Mouse (Mus musculus): ENCODE results near the gene Elp1. TPM values are rescaled to one million over a fixed set of nuclear protein-coding genes. Genes with fewer than 3 reads are reported as not detected.

The Elp1 gene
- polyA plus RNA-seq, 1 experiment = 16.0 TPM

DNA sequence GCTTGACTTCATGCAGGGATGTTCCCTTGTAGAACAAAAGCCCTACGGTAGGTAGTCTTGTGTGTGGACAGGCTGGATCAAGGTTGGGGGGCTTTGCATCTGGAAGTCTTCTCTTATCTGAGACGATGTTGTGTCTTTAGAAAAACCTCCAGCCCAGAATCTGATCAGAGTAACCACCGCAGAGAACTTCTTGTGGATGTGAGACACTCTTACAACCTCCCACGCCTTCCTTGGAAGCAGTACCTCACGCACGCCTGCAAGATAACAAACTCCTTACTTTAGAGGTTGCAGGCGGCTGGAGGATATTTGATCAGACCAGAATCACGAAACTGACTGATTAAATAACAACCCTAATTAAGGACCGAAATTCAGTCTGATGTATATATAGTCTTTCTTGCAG lies 81.7 kb downstream of the Elp1 start:
- H3K4me3 ChIP-seq (replicated peaks; ENCODE audit: extremely low read depth, low read depth, low read length) = no peak overlapping the region
- no peaks in the 10 kb centered on the region for H3K4me1 ChIP-seq (ENCODE audit: control insufficient read depth, insufficient read depth, low read length)
- TF ChIP-seq POLR2A (IDR thresholded peaks at IDR 0.05; ENCODE audit: borderline replicate concordance, extremely low read depth, low read depth, low read length) (no peak), CTCF (IDR thresholded peaks at IDR 0.05; ENCODE audit: insufficient read depth, low read length) (no peak)
- 75% methylated on average over 9 of the region's 9 CpGs for WGBS
- no peak for DNase-seq

DNA sequence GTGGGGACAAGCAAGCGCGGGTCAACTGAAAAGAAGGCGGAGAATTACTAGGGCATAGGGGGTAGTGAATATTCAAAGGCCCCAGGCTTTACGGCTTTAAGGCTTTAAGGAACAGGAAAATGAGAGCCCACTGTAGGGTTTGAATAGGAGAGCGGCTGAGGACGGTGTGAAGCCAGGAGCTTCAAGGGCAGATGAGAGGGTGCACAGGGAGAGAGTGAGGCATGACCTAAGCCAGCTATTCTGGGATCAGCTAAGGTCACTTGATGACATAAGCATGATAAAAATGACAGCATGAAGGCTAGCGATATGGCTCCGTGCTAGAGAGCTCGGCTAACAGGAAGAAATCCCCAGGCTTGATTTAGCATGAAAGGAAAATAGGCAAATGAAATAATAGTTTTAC lies 82.7 kb downstream of the Elp1 start:
- WGBS = 61% methylated on average over 9 of the region's 9 CpGs
- DNase-seq = no peak
- TF ChIP-seq CTCF (IDR thresholded peaks at IDR 0.05; ENCODE audit: insufficient read depth, low read length) = no peak
- TF ChIP-seq POLR2A (IDR thresholded peaks at IDR 0.05; ENCODE audit: borderline replicate concordance, extremely low read depth, low read depth, low read length) = no peak
- Histone ChIP-seq H3K4me1 (ENCODE audit: control insufficient read depth, insufficient read depth, low read length) (no peaks in the 10 kb centered on the region), H3K4me3 (replicated peaks; ENCODE audit: extremely low read depth, low read depth, low read length) (no peak overlapping the region)

DNA sequence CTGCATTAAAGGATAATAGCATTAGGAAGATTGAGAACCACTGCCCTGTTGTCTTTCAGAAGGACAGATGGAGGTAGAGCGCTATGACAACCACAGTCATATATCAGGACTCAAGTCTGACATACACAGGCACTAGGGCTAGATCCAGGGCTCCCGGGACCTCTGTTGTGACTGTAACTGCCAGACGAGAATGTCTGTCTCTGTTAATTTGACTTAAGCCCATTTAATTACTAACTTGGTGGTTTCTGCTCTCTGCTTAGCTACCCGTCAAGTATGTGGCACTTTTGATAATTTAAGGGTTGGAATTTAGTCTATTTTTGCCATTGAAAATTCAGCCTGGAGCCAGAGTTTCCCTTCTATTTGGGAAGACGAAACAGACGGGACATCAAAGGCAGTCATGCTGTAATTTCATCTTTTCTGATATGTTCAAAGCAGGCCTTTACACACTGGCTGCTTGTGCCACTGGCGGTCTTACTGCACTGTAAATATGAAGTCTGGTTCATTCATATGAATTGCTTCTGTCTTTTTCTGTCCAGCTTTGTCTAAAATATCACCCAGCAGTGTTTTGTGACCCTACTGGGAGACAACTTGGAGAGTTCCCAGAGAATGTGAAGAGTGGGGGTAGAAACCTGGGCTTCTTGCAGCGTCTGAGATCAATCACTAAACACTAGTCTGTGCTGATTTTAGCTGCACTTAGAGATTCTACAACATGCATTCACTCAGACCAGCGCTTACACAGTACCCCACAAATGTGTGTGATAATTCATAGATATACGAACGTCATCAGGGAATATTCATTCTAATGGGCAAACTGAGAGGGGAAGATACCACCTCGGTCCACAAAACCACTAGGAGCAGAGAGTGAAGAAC lies 83.3 kb downstream of the Elp1 start:
- WGBS = 63% methylated on average over 12 of the region's 12 CpGs
- no peak for TF ChIP-seq CTCF (IDR thresholded peaks at IDR 0.05; ENCODE audit: insufficient read depth, low read length)
- DNase-seq = no peak
- H3K4me3 ChIP-seq (replicated peaks; ENCODE audit: extremely low read depth, low read depth, low read length) = no peak overlapping the region
- no peaks in the 10 kb centered on the region for H3K4me1 ChIP-seq (ENCODE audit: control insufficient read depth, insufficient read depth, low read length)

DNA sequence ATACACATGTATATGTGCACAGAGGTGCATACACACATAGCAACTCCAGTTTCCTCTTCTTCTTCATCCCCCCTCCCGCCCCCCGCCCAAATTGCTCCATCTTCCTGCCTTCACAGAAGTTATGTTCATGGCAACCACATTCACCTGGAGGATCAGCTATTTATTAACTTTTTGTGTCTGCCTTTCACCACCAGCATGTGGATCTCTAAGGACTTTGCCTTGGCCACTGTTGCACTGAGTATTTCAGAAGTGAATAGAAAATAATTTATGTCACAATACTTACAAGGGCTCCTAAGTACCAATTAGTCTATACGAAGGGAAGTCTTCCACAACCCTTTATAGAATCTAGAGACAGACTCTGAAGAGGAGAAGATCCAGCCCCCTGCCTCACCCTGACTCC lies 84.2 kb downstream of the Elp1 start:
- WGBS = 86% methylated on average over 3 of the region's 3 CpGs
- no peak for TF ChIP-seq CTCF (IDR thresholded peaks at IDR 0.05; ENCODE audit: insufficient read depth, low read length)
- no peak for TF ChIP-seq POLR2A (IDR thresholded peaks at IDR 0.05; ENCODE audit: borderline replicate concordance, extremely low read depth, low read depth, low read length)
- no peak for DNase-seq
- Histone ChIP-seq H3K4me1 (ENCODE audit: control insufficient read depth, insufficient read depth, low read length) (no peaks in the 10 kb centered on the region), H3K4me3 (replicated peaks; ENCODE audit: extremely low read depth, low read depth, low read length) (no peak overlapping the region)

DNA sequence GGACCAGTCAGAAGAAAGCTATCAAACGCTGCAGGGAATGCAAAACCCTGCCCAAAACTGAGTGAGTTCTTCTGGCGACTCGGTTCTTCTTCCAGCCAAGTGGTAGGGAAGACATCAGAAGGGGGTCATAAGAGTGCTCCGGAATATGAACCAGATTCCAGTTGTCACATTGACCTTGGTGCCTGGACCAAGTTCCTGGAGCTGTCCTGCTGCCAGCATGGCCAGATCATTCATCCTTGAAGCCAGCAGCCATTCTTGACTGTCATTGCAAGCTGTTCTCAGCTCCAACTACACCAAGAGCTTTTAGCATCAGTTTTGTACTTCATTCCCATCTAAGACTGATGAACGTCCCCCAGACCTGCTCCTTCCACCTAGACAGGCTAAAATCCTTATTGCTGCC lies 85.3 kb downstream of the Elp1 start:
- TF ChIP-seq CTCF (IDR thresholded peaks at IDR 0.05; ENCODE audit: insufficient read depth, low read length) (no peak), POLR2A (IDR thresholded peaks at IDR 0.05; ENCODE audit: borderline replicate concordance, extremely low read depth, low read depth, low read length) (no peak)
- no peak for DNase-seq
- 40% methylated on average over 5 of the region's 5 CpGs for WGBS
- no peak overlapping the region for H3K4me3 ChIP-seq (replicated peaks; ENCODE audit: extremely low read depth, low read depth, low read length)
- no peaks in the 10 kb centered on the region for H3K4me1 ChIP-seq (ENCODE audit: control insufficient read depth, insufficient read depth, low read length)

- TF ChIP-seq POLR2A (IDR thresholded peaks at IDR 0.05; ENCODE audit: borderline replicate concordance, extremely low read depth, low read depth, low read length) (no peak), CTCF (IDR thresholded peaks at IDR 0.05; ENCODE audit: insufficient read depth, low read length) (no peak)
- 93% methylated on average over 3 of the region's 3 CpGs for WGBS
- DNase-seq = no peak
- no peak overlapping the region for H3K4me3 ChIP-seq (replicated peaks; ENCODE audit: extremely low read depth, low read depth, low read length)
- H3K4me1 ChIP-seq (ENCODE audit: control insufficient read depth, insufficient read depth, low read length) = no peaks in the 10 kb centered on the region
Observed at GRCm38 (mm10) chr4:56713155-56713554, 89.0 kb downstream of the Elp1 start.

DNA sequence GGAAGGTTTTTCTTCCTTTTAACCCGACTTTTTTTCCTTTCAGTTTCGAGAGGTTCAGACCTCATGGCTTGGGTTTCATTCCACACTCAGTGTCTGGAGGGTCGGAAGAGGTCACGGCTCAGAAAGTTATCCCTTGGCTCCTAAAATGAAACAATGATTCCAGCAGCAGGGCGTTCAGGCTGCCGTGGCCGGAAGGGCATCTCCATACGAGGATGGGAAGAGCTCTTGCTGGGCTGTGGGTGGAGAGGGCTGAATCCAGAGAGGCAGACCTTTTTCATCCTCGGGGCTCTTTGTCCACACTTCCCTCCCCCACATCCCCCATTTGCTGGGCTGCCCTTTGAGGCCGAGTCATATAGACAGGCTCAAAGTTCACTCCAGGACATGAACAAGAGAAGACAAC lies 99.9 kb downstream of the Elp1 start:
- no peak for DNase-seq
- WGBS = 28% methylated on average over 10 of the region's 10 CpGs
- no peak for TF ChIP-seq CTCF (IDR thresholded peaks at IDR 0.05; ENCODE audit: insufficient read depth, low read length)
- TF ChIP-seq POLR2A (IDR thresholded peaks at IDR 0.05; ENCODE audit: borderline replicate concordance, extremely low read depth, low read depth, low read length) = no peak
- Histone ChIP-seq H3K4me1 (ENCODE audit: control insufficient read depth, insufficient read depth, low read length) (no peaks in the 10 kb centered on the region), H3K4me3 (replicated peaks; ENCODE audit: extremely low read depth, low read depth, low read length) (no peak overlapping the region)

Other genes with a start within 250 kb of the Elp1 start
- gene Gm26657, start 62.3 kb downstream of the Elp1 start, polyA plus RNA-seq (2012; rRNA removed) = not detected in 2 replicates
- 0.27 and 0.28 TPM in 2 replicates for gene Actl7b, start 60.9 kb downstream of the Elp1 start, polyA plus RNA-seq (2012; rRNA removed)
- gene Actl7a, start 58.9 kb downstream of the Elp1 start, polyA plus RNA-seq (2012; rRNA removed) = 0.09 TPM in 1 of 2 replicates, not detected in the other
- gene Fam206a, start within 50 bp of the Elp1 start, polyA plus RNA-seq (2012; rRNA removed) = 2.3 and 3.5 TPM in 2 replicates
- 4.4 and 8.8 TPM in 2 replicates for gene Ctnnal1, start 62.9 kb upstream of the Elp1 start, polyA plus RNA-seq (2012; rRNA removed)
- 15.4 and 20.5 TPM in 2 replicates for gene Tmem245, start 145.1 kb upstream of the Elp1 start, polyA plus RNA-seq (2012; rRNA removed)
- 0.01 and 0.04 TPM in 2 replicates for gene Frrs1l, start 188.1 kb upstream of the Elp1 start, polyA plus RNA-seq (2012; rRNA removed)